Mouse (Mus musculus) midbrain, embryonic 14.5 days (tissue): ENCODE measurements at regions not wholly inside any gene's neighbourhood (a gene's known extent, or its start where the extent isn't known, plus 50 kb on each side); places are given as distances from the start of the nearest gene placed in this dataset.

Experiments
- ATAC-seq: fragments of 200-750 bp; cut with Nextera tagmentation; 2 replicates; pipeline ENCODE4 v1.8.0; 2017; ENCODE audit warnings: moderate number of reproducible peaks, moderate library complexity; ENCODE audit not compliant: low FRiP score, low TSS enrichment
- DNase-seq: peaks from one replicate; pipeline ENCODE4 v3.0.0-alpha.2; 2015
- H3K27ac ChIP-seq: fragments of 300-500 bp; sonication (generic); replicated peaks from 2 replicates; pipeline ENCODE4 v1.5.1; 2014; ENCODE audit warnings: mild to moderate bottlenecking, low read depth, low read length, moderate library complexity
- H3K27me3 ChIP-seq: fragments of 300-500 bp; sonication (generic); 2 replicates; pipeline ENCODE4 v1.6.1; 2014; ENCODE audit warnings: low read length, control low read depth, mixed read lengths; ENCODE audit not compliant: control insufficient read depth, insufficient read depth
- H3K36me3 ChIP-seq: fragments of 300-500 bp; sonication (generic); 2 replicates; pipeline ENCODE4 v1.6.1; 2014; ENCODE audit warnings: low read length, control low read depth; ENCODE audit not compliant: control insufficient read depth, insufficient read depth
- H3K4me1 ChIP-seq: fragments of 300-500 bp; sonication (generic); 2 replicates; pipeline ENCODE4 v1.6.1; 2014; ENCODE audit warnings: mild to moderate bottlenecking, antibody characterized with exemption, low read length, control low read depth; ENCODE audit not compliant: control insufficient read depth, insufficient read depth
- H3K4me2 ChIP-seq: fragments of 300-500 bp; sonication (generic); 2 replicates; pipeline ENCODE4 v1.6.1; 2014; ENCODE audit warnings: mild to moderate bottlenecking, low read length, moderate library complexity
- H3K4me3 ChIP-seq: fragments of 300-500 bp; sonication (generic); replicated peaks from 2 replicates; pipeline ENCODE4 v1.5.1; 2014; ENCODE audit warnings: low read depth, low read length
- H3K9ac ChIP-seq: fragments of 300-500 bp; sonication (generic); replicated peaks from 2 replicates; pipeline ENCODE4 v1.6.1; 2014; ENCODE audit warnings: mild to moderate bottlenecking, low read length, moderate library complexity
- H3K9me3 ChIP-seq: fragments of 300-500 bp; sonication (generic); 2 replicates; pipeline ENCODE4 v1.6.1; 2016; ENCODE audit warnings: low read length, control low read depth, mixed read lengths; ENCODE audit not compliant: control insufficient read depth
- WGBS: fragments of 180-500 bp; shearing (Covaris S2); extraction: QIAGEN DNeasy Blood & Tissue Kit; methylation state at CpG from one replicate; pipeline ENCODE4 v1.1.7; 2014; 5-methylcytosine and 5-hydroxymethylcytosine counted together

DNA sequence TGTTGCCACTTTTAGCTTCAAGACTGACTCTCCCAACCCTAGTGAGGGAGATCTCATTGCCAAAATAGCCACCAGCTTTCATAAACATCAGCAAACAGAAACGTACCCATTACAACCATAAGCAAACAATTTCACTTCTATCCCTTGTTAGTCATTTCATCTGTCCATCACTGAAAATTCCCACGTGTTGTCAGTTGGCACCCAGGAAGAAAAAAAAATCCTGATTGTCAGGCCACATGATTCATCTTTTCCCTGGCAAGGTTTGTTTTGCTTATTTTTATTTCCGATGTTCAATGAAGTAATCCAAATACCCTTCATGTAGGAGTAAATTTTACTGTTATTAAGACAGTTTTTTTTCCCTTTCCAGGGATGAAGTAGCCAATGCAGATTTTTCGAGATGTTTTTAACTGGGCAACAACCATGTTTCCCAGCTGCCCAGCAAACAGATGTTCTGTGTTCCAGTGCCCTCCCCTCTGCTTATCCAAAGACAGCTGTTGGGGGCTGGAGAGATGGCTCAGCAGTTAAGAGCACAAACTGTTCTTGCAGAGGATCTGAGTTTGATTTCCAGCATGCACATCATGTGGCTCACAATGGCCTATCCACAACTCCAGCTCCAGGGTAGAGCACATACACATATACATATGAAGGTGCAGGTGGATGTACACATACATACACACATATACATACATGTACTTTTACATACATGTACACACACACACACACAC is 189.3 kb upstream of the Phactr1 start:
- no peaks in the 10 kb centered on the region for H3K4me1 ChIP-seq
- no peaks in the 10 kb centered on the region for H3K27me3 ChIP-seq
- no peak overlapping the region for H3K4me2 ChIP-seq
- no peak overlapping the region for H3K9ac ChIP-seq
- H3K36me3 ChIP-seq: no peaks in the 10 kb centered on the region
- H3K4me3 ChIP-seq: no peak overlapping the region
- 83% methylated on average over 4 of the region's 4 CpGs for WGBS
- ATAC-seq (no peak), DNase-seq (no peak)
- no peak overlapping the region for H3K27ac ChIP-seq
- H3K9me3 ChIP-seq: no peaks in the 10 kb centered on the region

DNA sequence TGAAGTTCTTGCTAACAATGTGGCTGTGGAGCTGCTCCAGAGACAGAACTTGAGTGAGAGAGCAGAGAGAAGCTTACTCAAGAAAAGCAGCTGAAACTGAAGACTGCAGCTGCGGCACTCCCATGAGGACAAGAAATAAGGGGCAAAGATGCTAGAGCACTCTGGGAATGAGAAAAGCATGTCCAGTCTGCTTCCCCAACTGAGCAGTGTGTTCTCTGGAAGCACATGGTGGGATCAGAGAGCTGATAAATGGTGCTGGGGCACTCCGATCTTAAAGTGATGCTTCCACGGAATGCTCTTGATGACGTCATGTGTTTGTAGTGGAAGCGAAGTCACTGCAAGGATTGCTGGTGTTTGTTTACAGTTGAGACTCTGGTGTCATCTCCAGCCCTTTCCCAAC is 186.1 kb upstream of the Phactr1 start:
- H3K36me3 ChIP-seq: no peaks in the 10 kb centered on the region
- 93% methylated on average over 5 of the region's 5 CpGs for WGBS
- no peak overlapping the region for H3K4me2 ChIP-seq
- no peak overlapping the region for H3K9ac ChIP-seq
- H3K4me3 ChIP-seq: no peak overlapping the region
- ATAC-seq (no peak), DNase-seq (no peak)
- no peaks in the 10 kb centered on the region for H3K4me1 ChIP-seq
- H3K27me3 ChIP-seq: no peaks in the 10 kb centered on the region
- H3K27ac ChIP-seq: no peak overlapping the region
- H3K9me3 ChIP-seq: no peaks in the 10 kb centered on the region

DNA sequence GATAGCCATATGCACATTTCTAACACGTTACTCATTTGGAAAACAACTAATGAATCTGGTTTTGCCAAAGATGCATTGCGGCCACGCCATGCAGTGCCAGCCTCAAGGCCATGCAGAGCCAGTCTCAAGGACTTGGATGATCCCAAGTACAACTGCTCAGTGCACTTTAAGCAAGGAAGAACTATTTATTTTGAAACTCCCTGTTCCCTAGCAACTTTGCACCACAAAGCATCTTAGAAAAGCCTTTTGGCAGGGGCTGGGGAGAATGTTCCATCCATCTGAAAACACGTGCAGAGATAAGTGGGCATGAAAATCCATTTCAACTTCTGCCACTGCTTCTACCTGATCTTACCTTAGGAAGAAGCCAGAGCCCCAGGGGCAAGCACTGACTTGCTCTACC is 182.1 kb upstream of the Phactr1 start:
- H3K27me3 ChIP-seq: no peaks in the 10 kb centered on the region
- WGBS: 72% methylated on average over 4 of the region's 4 CpGs

DNA sequence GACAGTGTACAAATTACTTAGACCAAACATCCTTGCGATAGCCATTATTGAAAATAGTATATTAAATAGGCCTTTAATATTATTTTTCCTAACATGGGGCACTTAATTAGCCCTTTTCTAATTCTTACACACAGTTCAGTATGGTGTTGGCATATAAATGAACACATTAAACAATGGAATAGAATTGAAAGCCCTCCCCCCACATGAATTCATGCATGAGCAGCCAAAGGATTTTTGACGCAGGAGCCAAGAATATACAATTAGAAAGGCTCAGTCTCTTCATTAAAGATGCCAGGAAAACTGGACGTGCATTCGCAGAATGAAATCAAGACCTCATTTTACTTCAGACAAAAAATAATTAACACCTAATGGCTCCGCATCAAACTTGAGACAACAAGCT is 172.9 kb upstream of the Phactr1 start:
- Histone ChIP-seq H3K4me1 (no peaks in the 10 kb centered on the region), H3K9me3 (no peaks in the 10 kb centered on the region), H3K9ac (no peak overlapping the region), H3K36me3 (no peaks in the 10 kb centered on the region), H3K27ac (peak overlapping the region; percentile 38), H3K4me3 (no peak overlapping the region), H3K27me3 (no peaks in the 10 kb centered on the region), H3K4me2 (no peak overlapping the region)
- ATAC-seq (no peak), DNase-seq (peak; percentile 66)
- WGBS: 35% methylated on average over 5 of the region's 5 CpGs

More for the DNA sequence above, 182.1 kb upstream of the Phactr1 start:
- Histone ChIP-seq H3K4me2 (no peak overlapping the region), H3K36me3 (no peaks in the 10 kb centered on the region), H3K9ac (no peak overlapping the region), H3K9me3 (no peaks in the 10 kb centered on the region), H3K4me1 (no peaks in the 10 kb centered on the region), H3K4me3 (no peak overlapping the region), H3K27ac (no peak overlapping the region)
- ATAC-seq (no peak), DNase-seq (no peak)

DNA sequence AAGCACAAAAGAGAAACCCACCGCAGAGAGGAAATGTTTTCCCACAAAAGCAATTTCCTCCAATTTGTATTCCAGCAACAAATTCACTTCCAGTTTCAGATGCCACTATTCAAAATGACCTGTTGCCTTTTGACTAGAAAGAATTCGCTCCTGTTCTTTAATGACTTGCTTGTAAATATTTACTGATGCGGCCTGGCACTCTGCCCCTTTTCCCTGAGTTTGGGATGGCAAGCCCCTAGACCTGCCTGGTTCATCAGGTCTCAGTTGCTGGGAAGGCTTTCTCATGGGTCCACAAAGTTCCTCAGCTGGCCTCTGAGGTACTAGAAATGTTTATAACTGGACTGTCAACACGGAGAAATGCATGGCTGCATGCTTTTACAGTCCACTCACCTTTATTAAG is 161.7 kb upstream of the Phactr1 start:
- Histone ChIP-seq H3K4me2 (no peak overlapping the region), H3K9me3 (no peaks in the 10 kb centered on the region), H3K36me3 (no peaks in the 10 kb centered on the region), H3K4me1 (no peaks in the 10 kb centered on the region), H3K27ac (no peak overlapping the region), H3K27me3 (no peaks in the 10 kb centered on the region), H3K9ac (no peak overlapping the region), H3K4me3 (no peak overlapping the region)
- ATAC-seq (no peak), DNase-seq (no peak)
- WGBS: 88% methylated on average over 4 of the region's 4 CpGs

DNA sequence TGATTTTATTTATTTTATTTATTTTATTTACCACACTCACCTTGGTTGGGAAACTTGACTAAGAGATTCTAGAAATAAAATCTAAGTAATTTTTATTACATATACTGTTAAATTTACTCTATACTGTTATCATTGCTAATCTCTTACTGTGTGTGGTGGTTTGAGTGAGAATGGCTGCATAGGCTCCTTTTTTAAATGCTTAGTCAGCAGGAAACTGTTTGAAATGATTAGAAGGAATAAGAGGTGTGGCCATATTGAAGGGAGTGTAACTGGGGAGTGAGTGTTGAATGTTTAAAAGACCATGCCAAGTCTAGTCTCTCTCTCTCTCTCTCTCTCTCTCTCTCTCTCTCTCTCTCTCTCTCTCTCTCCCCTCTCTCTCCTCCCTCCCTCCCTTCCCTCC is 157.9 kb upstream of the Phactr1 start:
- Histone ChIP-seq H3K36me3 (no peaks in the 10 kb centered on the region), H3K9ac (no peak overlapping the region), H3K4me1 (no peaks in the 10 kb centered on the region), H3K27me3 (no peaks in the 10 kb centered on the region), H3K9me3 (no peaks in the 10 kb centered on the region), H3K4me2 (no peak overlapping the region), H3K27ac (no peak overlapping the region), H3K4me3 (no peak overlapping the region)
- DNase-seq (no peak), ATAC-seq (no peak)

DNA sequence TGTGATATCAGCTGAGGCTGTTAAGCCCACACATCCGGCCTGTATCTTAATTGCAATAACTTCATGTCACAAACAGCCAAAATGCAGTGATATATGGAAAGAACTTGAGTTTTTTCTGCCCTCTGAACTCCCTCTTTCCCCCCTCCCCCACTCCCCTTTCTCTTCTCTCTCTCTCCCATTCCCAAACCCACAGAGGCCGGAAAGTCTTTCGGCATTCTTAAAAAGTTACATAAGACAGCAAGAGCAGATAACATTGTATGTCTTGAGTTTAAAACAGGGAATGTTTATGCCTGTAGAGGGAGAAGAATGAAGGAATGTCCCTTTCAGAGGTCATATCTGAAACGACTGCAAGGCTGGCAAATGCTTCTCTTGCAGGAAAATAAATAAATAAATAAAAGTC is 154.3 kb upstream of the Phactr1 start:
- no peaks in the 10 kb centered on the region for H3K9me3 ChIP-seq
- no peaks in the 10 kb centered on the region for H3K4me1 ChIP-seq
- H3K36me3 ChIP-seq: no peaks in the 10 kb centered on the region
- H3K27me3 ChIP-seq: no peaks in the 10 kb centered on the region
- 70% methylated on average over 4 of the region's 4 CpGs for WGBS
- no peak overlapping the region for H3K27ac ChIP-seq
- DNase-seq: no peak
- H3K4me3 ChIP-seq: no peak overlapping the region
- no peak for ATAC-seq
- H3K4me2 ChIP-seq: no peak overlapping the region
- no peak overlapping the region for H3K9ac ChIP-seq

DNA sequence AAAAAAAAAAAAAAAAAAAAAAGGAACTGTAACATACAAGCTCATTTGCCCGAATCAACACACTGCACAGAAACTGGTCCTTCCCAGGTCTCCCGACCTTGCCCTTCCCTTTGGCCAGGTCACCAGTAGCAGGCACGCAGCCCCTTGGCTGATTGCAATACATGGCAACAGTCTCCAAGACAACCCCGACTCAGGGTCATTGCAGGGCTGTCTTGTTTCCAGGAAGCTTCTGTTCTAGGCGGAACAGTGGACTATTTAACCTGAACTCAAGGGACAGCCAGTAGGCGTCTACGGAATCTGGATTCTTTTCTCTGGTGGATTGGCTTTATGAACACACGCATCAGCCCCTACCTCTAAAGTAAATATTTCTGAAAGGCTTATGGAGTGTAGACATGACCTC is 153.5 kb upstream of the Phactr1 start:
- Histone ChIP-seq H3K4me2 (no peak overlapping the region), H3K36me3 (no peaks in the 10 kb centered on the region), H3K27ac (no peak overlapping the region), H3K27me3 (no peaks in the 10 kb centered on the region), H3K4me1 (no peaks in the 10 kb centered on the region), H3K9me3 (no peaks in the 10 kb centered on the region), H3K4me3 (no peak overlapping the region), H3K9ac (no peak overlapping the region)
- ATAC-seq: no peak
- no peak for DNase-seq
- 35% methylated on average over 8 of the region's 8 CpGs for WGBS

DNA sequence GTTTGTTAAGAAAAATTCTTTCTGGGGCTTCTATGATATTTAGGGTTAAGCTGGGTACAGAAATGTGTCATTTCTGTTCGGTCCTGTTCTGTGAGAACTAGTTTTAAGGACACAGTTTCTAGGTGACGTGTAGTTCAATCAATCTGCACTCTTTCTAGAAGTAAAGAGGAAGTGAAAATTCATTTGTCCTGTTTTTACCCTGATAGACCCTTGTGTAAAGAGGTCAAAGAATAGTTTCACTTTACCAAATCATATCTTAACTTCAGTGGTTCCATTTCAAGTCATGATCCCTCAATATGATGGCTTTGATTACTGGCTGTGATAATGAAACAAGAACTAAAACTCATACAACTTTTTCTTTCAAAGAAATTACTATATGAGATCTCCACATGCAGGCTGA is 152.3 kb upstream of the Phactr1 start:
- 95% methylated on average over 2 of the region's 2 CpGs for WGBS
- Histone ChIP-seq H3K36me3 (no peaks in the 10 kb centered on the region), H3K27me3 (no peaks in the 10 kb centered on the region), H3K9ac (no peak overlapping the region), H3K4me1 (no peaks in the 10 kb centered on the region), H3K27ac (no peak overlapping the region), H3K9me3 (no peaks in the 10 kb centered on the region), H3K4me2 (no peak overlapping the region), H3K4me3 (no peak overlapping the region)
- no peak for DNase-seq
- ATAC-seq: no peak
